Mouse (Mus musculus): ENCODE data around the gene Vipr2. TPM values are rescaled to one million over a fixed set of nuclear protein-coding genes. Genes with fewer than 3 reads are reported as not detected.

Vipr2 gene
- polyA plus RNA-seq, 1 experiment from 2014 or later = 0.60 TPM

- Histone ChIP-seq H3K27me3 (no peaks in the 10 kb centered on the region), H3K36me3 (no peaks in the 10 kb centered on the region), H3K27ac (replicated peaks) (no peak overlapping the region), H3K4me2 (replicated peaks) (no peak overlapping the region), H3K9me3 (no peaks in the 10 kb centered on the region), H3K9ac (replicated peaks) (no peak overlapping the region), H3K4me3 (no peak overlapping the region), H3K4me1 (no peaks in the 10 kb centered on the region)
- no peak for ATAC-seq (replicated peaks)
- 86% methylated on average over 9 of the region's 9 CpGs for WGBS
These were observed 32.2 kb downstream of the Vipr2 start for GRCm38 (mm10) chr12:116109451-116110353.

- 83% methylated on average over 7 of the region's 7 CpGs for WGBS
- ATAC-seq (replicated peaks) = no peak
- Histone ChIP-seq H3K27ac (replicated peaks) (no peak overlapping the region), H3K9me3 (no peaks in the 10 kb centered on the region), H3K4me3 (no peak overlapping the region), H3K4me2 (replicated peaks) (no peak overlapping the region), H3K9ac (replicated peaks) (no peak overlapping the region), H3K36me3 (no peaks in the 10 kb centered on the region), H3K4me1 (no peaks in the 10 kb centered on the region), H3K27me3 (no peaks in the 10 kb centered on the region)
These were observed 33.6 kb downstream of the Vipr2 start for GRCm38 (mm10) chr12:116111007-116111694.

- Histone ChIP-seq H3K4me2 (replicated peaks) (no peak overlapping the region), H3K9me3 (no peaks in the 10 kb centered on the region), H3K4me3 (no peak overlapping the region), H3K27me3 (no peaks in the 10 kb centered on the region), H3K27ac (replicated peaks) (no peak overlapping the region), H3K9ac (replicated peaks) (no peak overlapping the region), H3K4me1 (no peaks in the 10 kb centered on the region), H3K36me3 (no peaks in the 10 kb centered on the region)
- no peak for ATAC-seq (replicated peaks)
- 90% methylated on average over 2 of the region's 2 CpGs for WGBS
These were observed 38.3 kb downstream of the Vipr2 start for GRCm38 (mm10) chr12:116115781-116116180.

- Histone ChIP-seq H3K4me2 (replicated peaks) (no peak overlapping the region), H3K27me3 (no peaks in the 10 kb centered on the region), H3K4me3 (no peak overlapping the region), H3K9me3 (no peaks in the 10 kb centered on the region), H3K36me3 (no peaks in the 10 kb centered on the region), H3K27ac (replicated peaks) (no peak overlapping the region), H3K4me1 (no peaks in the 10 kb centered on the region), H3K9ac (replicated peaks) (no peak overlapping the region)
- 93% methylated on average over 5 of the region's 5 CpGs for WGBS
- no peak for ATAC-seq (replicated peaks)
These were observed 38.9 kb downstream of the Vipr2 start for GRCm38 (mm10) chr12:116116455-116116854.

GRCm38 (mm10) chr12:116117352-116117929 is 39.9 kb downstream of the Vipr2 start:
- Histone ChIP-seq H3K9ac (replicated peaks) (no peak overlapping the region), H3K4me2 (replicated peaks) (no peak overlapping the region), H3K9me3 (no peaks in the 10 kb centered on the region), H3K27ac (replicated peaks) (no peak overlapping the region), H3K4me3 (no peak overlapping the region), H3K27me3 (no peaks in the 10 kb centered on the region), H3K4me1 (no peaks in the 10 kb centered on the region), H3K36me3 (no peaks in the 10 kb centered on the region)
- ATAC-seq (replicated peaks) = no peak
- WGBS = 81% methylated on average over 5 of the region's 5 CpGs

GRCm38 (mm10) chr12:116119001-116119400 is 41.5 kb downstream of the Vipr2 start:
- Histone ChIP-seq H3K4me3 (no peak overlapping the region), H3K9me3 (no peaks in the 10 kb centered on the region), H3K9ac (replicated peaks) (no peak overlapping the region), H3K36me3 (no peaks in the 10 kb centered on the region), H3K27ac (replicated peaks) (no peak overlapping the region), H3K4me1 (no peaks in the 10 kb centered on the region), H3K27me3 (no peaks in the 10 kb centered on the region), H3K4me2 (replicated peaks) (no peak overlapping the region)
- no peak for ATAC-seq (replicated peaks)
- 88% methylated on average over 3 of the region's 3 CpGs for WGBS

- no peaks in the 10 kb centered on the region for H3K36me3 ChIP-seq
- H3K27ac ChIP-seq (replicated peaks) = no peak overlapping the region
- ATAC-seq (replicated peaks) = no peak
- H3K4me1 ChIP-seq = no peaks in the 10 kb centered on the region
- H3K9me3 ChIP-seq = no peaks in the 10 kb centered on the region
- H3K9ac ChIP-seq (replicated peaks) = no peak overlapping the region
- no peak overlapping the region for H3K4me2 ChIP-seq (replicated peaks)
- H3K27me3 ChIP-seq = no peaks in the 10 kb centered on the region
- no peak overlapping the region for H3K4me3 ChIP-seq
- WGBS = 83% methylated on average over 3 of the region's 3 CpGs
These were observed 46.3 kb downstream of the Vipr2 start for GRCm38 (mm10) chr12:116123786-116124185.

GRCm38 (mm10) chr12:116130936-116131335 is 53.4 kb downstream of the Vipr2 start:
- H3K9ac ChIP-seq (replicated peaks) = no peak overlapping the region
- no peak overlapping the region for H3K27ac ChIP-seq (replicated peaks)
- 90% methylated on average over 7 of the region's 7 CpGs for WGBS
- no peak overlapping the region for H3K4me3 ChIP-seq
- H3K4me2 ChIP-seq (replicated peaks) = no peak overlapping the region
- no peaks in the 10 kb centered on the region for H3K9me3 ChIP-seq
- no peak for ATAC-seq (replicated peaks)
- H3K36me3 ChIP-seq = no peaks in the 10 kb centered on the region
- H3K4me1 ChIP-seq = no peaks in the 10 kb centered on the region
- H3K27me3 ChIP-seq = no peaks in the 10 kb centered on the region

- no peak overlapping the region for H3K27ac ChIP-seq (replicated peaks)
These were observed 55.4 kb downstream of the Vipr2 start for GRCm38 (mm10) chr12:116132909-116133308.

GRCm38 (mm10) chr12:116135906-116136305 is 58.4 kb downstream of the Vipr2 start:
- ATAC-seq (replicated peaks) = no peak
- Histone ChIP-seq H3K4me1 (no peaks in the 10 kb centered on the region), H3K4me2 (replicated peaks) (no peak overlapping the region), H3K27me3 (no peaks in the 10 kb centered on the region), H3K9ac (replicated peaks) (no peak overlapping the region), H3K36me3 (no peaks in the 10 kb centered on the region), H3K9me3 (no peaks in the 10 kb centered on the region), H3K27ac (replicated peaks) (no peak overlapping the region), H3K4me3 (no peak overlapping the region)
- 93% methylated on average over 4 of the region's 4 CpGs for WGBS

More at GRCm38 (mm10) chr12:116132909-116133308, 55.4 kb downstream of the Vipr2 start:
- Histone ChIP-seq H3K9me3 (no peaks in the 10 kb centered on the region), H3K4me3 (no peak overlapping the region), H3K4me2 (replicated peaks) (no peak overlapping the region), H3K4me1 (no peaks in the 10 kb centered on the region), H3K27me3 (no peaks in the 10 kb centered on the region), H3K9ac (replicated peaks) (no peak overlapping the region), H3K36me3 (no peaks in the 10 kb centered on the region)
- ATAC-seq (replicated peaks) = no peak
- WGBS = 93% methylated on average over 5 of the region's 5 CpGs

GRCm38 (mm10) chr12:116138322-116139205 is 61.0 kb downstream of the Vipr2 start:
- Histone ChIP-seq H3K9me3 (no peaks in the 10 kb centered on the region), H3K27me3 (no peaks in the 10 kb centered on the region), H3K27ac (replicated peaks) (no peak overlapping the region), H3K4me3 (no peak overlapping the region), H3K4me1 (no peaks in the 10 kb centered on the region), H3K4me2 (replicated peaks) (no peak overlapping the region), H3K36me3 (no peaks in the 10 kb centered on the region), H3K9ac (replicated peaks) (no peak overlapping the region)
- no peak for ATAC-seq (replicated peaks)
- 68% methylated on average over 7 of the region's 7 CpGs for WGBS
